Mouse (Mus musculus) neural tube, embryonic 11.5 days (tissue): ENCODE results near the gene Cenpm. TPM values are rescaled to one million over a fixed set of nuclear protein-coding genes. Genes with fewer than 3 reads are reported as not detected.
A peak's percentile ranks its signal among the peaks of the same experiment; 100 is the strongest.

Experiments used
- ATAC-seq: fragments of 200-750 bp; cut with Nextera tagmentation; 2 replicates; pipeline ENCODE4 v1.8.0; 2017; ENCODE audit warnings: moderate number of reproducible peaks, mild to moderate bottlenecking, moderate TSS enrichment, moderate library complexity; ENCODE audit not compliant: insufficient read depth, low FRiP score, low TSS enrichment
- DNase-seq: peaks from one replicate; pipeline ENCODE4 v3.0.0-alpha.2; 2015; ENCODE audit warnings: low spot score
- H3K27ac ChIP-seq: fragments of 300-500 bp; sonication (generic); 2 replicates; pipeline ENCODE4 v1.5.1; 2014; ENCODE audit warnings: low read depth, mild to moderate bottlenecking, low read length
- H3K27me3 ChIP-seq: fragments of 300-500 bp; sonication (generic); 2 replicates; pipeline ENCODE4 v1.6.1; 2014; ENCODE audit warnings: mild to moderate bottlenecking, low read length, mixed read lengths; ENCODE audit not compliant: control insufficient read depth, insufficient read depth
- H3K36me3 ChIP-seq: fragments of 300-500 bp; sonication (generic); 2 replicates; pipeline ENCODE4 v1.6.1; 2014; ENCODE audit warnings: mild to moderate bottlenecking, low read length, moderate library complexity, mixed read lengths; ENCODE audit not compliant: control insufficient read depth, insufficient read depth
- H3K4me1 ChIP-seq: fragments of 300-500 bp; sonication (generic); 2 replicates; pipeline ENCODE4 v1.6.1; 2014; ENCODE audit warnings: low read length, mixed read lengths; ENCODE audit not compliant: control insufficient read depth, insufficient read depth
- H3K4me2 ChIP-seq: fragments of 300-500 bp; sonication (generic); 2 replicates; pipeline ENCODE4 v1.6.1; 2014; ENCODE audit warnings: low read depth, mild to moderate bottlenecking, moderate library complexity
- H3K4me3 ChIP-seq: fragments of 300-500 bp; sonication (generic); 2 replicates; pipeline ENCODE4 v1.5.1; 2014; ENCODE audit warnings: low read depth, low read length
- H3K9ac ChIP-seq: fragments of 300-500 bp; sonication (generic); 2 replicates; pipeline ENCODE4 v1.6.1; 2014; ENCODE audit warnings: mild to moderate bottlenecking, low read length
- H3K9me3 ChIP-seq: fragments of 300-500 bp; sonication (generic); 2 replicates; pipeline ENCODE4 v1.6.1; 2016; ENCODE audit warnings: low read length; ENCODE audit not compliant: control insufficient read depth
- WGBS: fragments of 180-500 bp; shearing (Covaris S2); extraction: QIAGEN DNeasy Blood & Tissue Kit; methylation state at CpG from one replicate; pipeline ENCODE4 v1.1.7; 2014; 5-methylcytosine and 5-hydroxymethylcytosine counted together
- polyA plus RNA-seq: library from polyadenylated mRNA; unstranded; fragments of >200 nt; fragmentation: Nextera tagmentation; extraction: Ambion mirVana; gene quantifications from 2 replicates; pipeline ENCODE4 v1.2.1, GENCODE M21; 2014

Gene Cenpm
- polyA plus RNA-seq, 1 experiment from 2014 or later: 64.4 TPM

DNA sequence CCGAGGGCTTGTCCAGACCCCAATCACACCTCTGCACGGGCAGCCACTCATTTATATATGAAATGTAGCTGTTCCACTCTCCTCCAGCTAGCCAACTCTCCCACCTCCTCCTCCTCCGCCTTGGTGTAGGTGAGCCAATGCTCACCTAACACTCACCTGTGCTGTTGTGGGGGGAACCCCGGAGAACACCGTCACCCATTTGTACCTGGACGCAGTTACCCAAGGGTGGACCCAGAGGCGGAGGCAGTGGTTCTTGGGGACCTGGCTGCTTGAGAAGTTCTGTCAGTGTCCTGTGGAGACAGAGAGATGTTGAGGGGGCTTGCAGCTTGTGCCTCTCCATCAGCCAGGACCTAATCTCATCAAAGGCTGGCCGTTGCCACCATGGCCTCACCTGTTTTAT, 36.2 kb downstream of the Cenpm start:
- no peak overlapping the region for H3K27ac ChIP-seq
- WGBS: 85% methylated on average over 8 of the region's 8 CpGs
- H3K9me3 ChIP-seq: no peaks in the 10 kb centered on the region
- ATAC-seq (no peak), DNase-seq (no peak)
- H3K4me1 ChIP-seq: peaks cover 25% of the 10 kb centered on the region
- no peak overlapping the region for H3K9ac ChIP-seq
- H3K4me3 ChIP-seq: no peak overlapping the region
- no peak overlapping the region for H3K4me2 ChIP-seq
- H3K36me3 ChIP-seq: peaks cover 10% of the 10 kb centered on the region
- peaks cover 66% of the 10 kb centered on the region for H3K27me3 ChIP-seq

DNA sequence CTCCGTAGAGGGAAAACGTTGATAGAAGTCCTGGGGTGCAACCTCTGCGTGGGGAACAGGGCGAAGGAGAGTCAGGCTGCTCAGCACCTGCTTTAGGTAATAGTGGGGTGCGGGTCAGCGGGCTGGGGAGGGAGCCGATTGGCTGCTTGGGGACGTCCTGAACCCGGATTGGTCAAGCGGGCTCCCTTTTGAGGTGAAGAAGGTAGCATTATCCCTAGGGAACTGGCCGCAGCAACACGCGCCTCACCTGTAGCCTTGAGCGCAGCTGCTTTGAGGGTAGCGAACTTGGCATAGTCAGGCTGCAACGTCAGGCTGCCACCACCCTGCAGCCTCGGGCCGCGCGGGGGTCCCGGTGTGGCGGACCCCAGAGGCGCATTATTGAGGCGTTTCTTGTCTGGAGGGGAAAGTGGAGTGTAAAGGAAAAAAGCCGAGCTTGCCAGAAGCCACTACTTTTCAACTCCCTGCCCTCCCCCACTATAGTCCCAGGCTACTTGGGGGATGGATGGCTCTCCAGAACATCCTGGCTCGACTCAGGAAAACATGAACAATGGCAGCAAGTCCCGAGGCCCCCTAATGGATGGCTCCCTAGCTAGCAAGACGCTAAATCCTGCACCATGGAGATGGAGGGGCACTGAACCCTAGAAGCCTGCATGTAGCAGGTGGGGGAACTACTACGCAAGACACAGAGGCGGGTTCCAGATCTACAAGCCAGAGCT, 36.9 kb downstream of the Cenpm start:
- Histone ChIP-seq H3K36me3 (peaks cover 16% of the 10 kb centered on the region), H3K4me2 (no peak overlapping the region), H3K27me3 (peaks cover 60% of the 10 kb centered on the region), H3K9ac (no peak overlapping the region), H3K4me3 (0 out of 2 replicates have a peak overlapping the region, but pooled peaks have one; percentile 4), H3K27ac (no peak overlapping the region), H3K9me3 (no peaks in the 10 kb centered on the region), H3K4me1 (peaks cover 25% of the 10 kb centered on the region)
- ATAC-seq (no peak), DNase-seq (no peak)
- 15% methylated on average over 30 of the region's 30 CpGs for WGBS

DNA sequence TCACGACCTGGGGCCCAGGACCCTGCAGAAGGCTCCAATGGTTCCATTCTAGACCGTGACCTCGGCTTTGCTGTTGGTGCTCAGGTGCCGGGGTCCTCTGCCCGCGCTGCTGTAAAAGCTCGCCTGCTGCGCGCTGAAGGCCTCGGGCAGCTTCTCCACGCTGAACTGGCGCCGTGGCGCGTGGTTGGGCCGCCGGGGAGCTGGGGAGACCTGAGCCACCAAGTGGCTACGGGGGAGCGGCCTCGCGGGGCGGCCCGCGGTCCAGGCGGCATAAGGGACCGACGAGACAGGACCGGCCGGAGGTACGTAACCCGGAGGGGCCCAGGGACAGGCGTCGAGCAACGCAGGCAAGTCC, 37.5 kb downstream of the Cenpm start:
- DNase-seq: no peak
- no peak overlapping the region for H3K27ac ChIP-seq
- H3K27me3 ChIP-seq: peaks cover 54% of the 10 kb centered on the region
- no peaks in the 10 kb centered on the region for H3K9me3 ChIP-seq
- no peak overlapping the region for H3K9ac ChIP-seq
- 9% methylated on average over 33 of the region's 34 CpGs for WGBS
- peaks cover 16% of the 10 kb centered on the region for H3K36me3 ChIP-seq
- ATAC-seq: no peak
- H3K4me3 ChIP-seq: 0 out of 2 replicates have a peak overlapping the region, but pooled peaks have one; percentile 4
- no peak overlapping the region for H3K4me2 ChIP-seq
- H3K4me1 ChIP-seq: peaks cover 19% of the 10 kb centered on the region

DNA sequence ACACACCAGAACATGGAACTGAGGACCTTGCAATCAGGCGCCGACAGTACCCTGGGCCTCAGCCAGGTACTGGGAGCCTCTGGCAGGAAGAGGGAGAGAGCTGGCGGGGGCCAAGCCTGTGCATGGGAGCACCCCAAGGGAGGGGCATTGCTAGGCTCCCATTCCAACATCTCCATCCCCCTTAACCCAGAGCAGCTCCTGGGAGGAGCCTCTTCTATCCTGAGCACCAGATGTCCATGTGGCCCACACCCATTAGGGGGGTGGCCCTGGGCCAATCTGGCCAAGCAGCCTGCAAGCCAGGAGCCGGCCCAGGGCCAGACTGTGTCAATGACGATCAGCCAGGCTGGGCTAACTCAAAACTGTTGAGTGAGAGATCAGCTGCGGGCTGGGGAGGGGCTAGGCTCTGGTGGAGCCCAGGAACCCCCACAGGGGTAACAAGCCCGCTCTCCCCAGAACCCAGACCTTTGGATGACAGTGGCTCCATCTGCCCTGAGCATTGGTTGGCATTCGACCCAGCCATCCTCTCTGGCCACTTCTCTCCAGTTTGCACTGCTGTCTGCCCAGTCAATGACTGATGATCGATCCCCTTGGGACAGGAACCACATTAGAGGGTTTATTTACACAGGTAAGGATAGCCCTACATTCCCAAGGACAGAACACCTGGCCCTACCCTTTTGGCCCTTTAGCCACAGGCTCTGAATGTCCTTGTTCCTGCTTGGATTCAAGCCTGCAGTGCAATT, 38.0 kb downstream of the Cenpm start:
- DNase-seq (no peak), ATAC-seq (no peak)
- no peaks in the 10 kb centered on the region for H3K9me3 ChIP-seq
- 55% methylated on average over 9 of the region's 9 CpGs for WGBS
- H3K4me3 ChIP-seq: no peak overlapping the region
- H3K27ac ChIP-seq: no peak overlapping the region
- no peak overlapping the region for H3K4me2 ChIP-seq
- no peak overlapping the region for H3K9ac ChIP-seq
- H3K4me1 ChIP-seq: peaks cover 14% of the 10 kb centered on the region
- peaks cover 49% of the 10 kb centered on the region for H3K27me3 ChIP-seq
- H3K36me3 ChIP-seq: peaks cover 16% of the 10 kb centered on the region

DNA sequence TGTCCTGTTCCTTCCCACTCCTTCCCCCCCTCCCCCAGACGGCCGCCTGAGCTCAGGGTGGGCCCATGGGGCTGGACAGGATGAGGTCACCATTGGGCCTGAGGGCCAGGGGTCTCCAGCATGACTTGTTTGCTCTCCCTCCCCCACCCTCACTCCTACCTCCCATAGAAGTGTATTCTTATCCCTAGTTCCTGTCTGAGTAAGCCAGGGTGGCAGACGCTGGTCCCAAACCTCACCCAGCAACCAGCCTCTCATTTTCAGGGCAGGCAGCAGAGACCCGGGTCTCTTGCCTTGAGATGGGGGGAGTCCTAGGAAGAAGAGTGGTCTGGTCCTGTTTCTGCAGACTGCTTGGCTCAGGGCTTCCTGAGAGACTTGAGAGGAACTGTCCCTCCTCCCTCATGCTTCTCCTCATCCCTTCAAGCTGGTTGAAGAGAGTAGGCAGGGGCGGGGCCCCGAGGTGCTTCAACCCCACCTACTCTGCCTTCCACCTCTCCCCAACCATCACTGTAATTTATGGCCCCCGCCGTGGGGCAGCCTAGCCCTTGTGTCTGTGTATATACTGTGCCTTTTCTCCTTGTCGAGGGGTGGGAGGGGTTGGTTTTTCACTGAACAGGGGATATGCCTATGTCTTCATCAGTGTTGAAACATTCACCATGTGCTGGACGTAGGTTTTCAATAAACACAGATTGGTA, 39.7 kb downstream of the Cenpm start:
- Histone ChIP-seq H3K27ac (no peak overlapping the region), H3K27me3 (peaks cover 32% of the 10 kb centered on the region), H3K36me3 (peaks cover 24% of the 10 kb centered on the region)

DNA sequence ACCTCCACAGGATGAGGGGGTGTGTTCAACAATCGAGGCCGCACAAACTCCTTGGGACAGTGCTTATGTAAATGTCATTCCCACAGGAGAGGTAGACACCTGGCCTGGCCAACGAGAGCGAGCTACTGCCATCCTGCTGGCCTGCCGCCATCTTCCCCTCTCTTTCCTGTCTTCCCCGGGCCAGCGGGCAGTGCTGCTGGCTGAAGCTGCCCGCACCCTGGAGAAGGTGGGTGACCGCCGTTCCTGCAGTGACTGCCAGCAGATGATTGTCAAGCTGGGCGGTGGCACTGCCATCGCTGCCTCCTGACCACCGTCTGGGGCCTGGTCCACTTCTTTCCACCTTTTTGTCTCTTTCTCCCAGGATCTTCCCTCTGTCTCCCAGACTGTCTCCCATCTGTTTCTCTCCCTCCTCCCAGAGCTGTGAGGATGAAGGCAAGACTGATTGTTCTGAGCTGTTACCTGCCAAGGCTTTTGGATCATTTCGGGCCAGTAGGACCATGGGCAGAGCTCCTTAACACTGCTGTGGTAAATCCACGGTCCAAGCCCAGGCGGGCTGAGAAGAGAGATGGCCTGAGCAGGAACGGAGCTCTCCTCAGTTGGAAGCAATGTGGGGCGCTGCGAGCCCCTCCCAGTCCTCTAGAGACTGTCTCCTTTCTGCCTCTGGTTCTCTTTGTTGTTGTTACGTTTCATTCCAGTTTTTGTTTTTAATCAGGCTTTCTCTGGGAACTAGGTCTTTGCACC, 40.8 kb downstream of the Cenpm start:
- Histone ChIP-seq H3K4me1 (peaks cover 11% of the 10 kb centered on the region; the same call in 1 of the 2 replicates), H3K9ac (no peak overlapping the region), H3K27ac (0 out of 2 replicates have a peak overlapping the region, but pooled peaks have one; percentile 3), H3K27me3 (peaks cover 25% of the 10 kb centered on the region), H3K9me3 (no peaks in the 10 kb centered on the region), H3K4me2 (no peak overlapping the region), H3K4me3 (no peak overlapping the region), H3K36me3 (peaks cover 31% of the 10 kb centered on the region)
- 84% methylated on average over 20 of the region's 20 CpGs for WGBS
- ATAC-seq (no peak), DNase-seq (no peak)

More for the DNA sequence above, 39.7 kb downstream of the Cenpm start:
- Histone ChIP-seq H3K4me3 (no peak overlapping the region), H3K9ac (no peak overlapping the region), H3K9me3 (no peaks in the 10 kb centered on the region), H3K4me2 (no peak overlapping the region), H3K4me1 (peaks cover 11% of the 10 kb centered on the region; the same call in 1 of the 2 replicates)
- WGBS: 59% methylated on average over 10 of the region's 10 CpGs
- ATAC-seq (no peak), DNase-seq (no peak)

DNA sequence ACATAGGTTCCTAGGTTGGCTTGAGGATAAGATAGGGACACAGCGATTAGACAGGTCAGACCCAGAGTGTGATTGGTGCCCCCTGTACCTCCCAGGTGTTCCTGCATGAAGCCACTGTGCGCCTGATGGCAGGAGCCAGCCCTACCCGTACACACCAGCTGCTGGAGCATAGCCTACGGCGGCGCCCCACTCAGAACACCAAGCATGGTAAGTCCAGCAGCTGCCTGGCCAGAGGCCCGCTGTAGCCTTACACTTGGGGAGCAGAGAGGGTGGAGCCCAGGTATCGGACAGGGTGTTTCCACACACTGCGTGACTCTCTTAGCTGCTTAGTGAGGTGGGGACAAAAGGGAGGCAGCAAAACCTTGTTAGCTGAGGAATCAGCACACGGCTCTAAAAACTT, 41.5 kb downstream of the Cenpm start:
- ATAC-seq: no peak
- Histone ChIP-seq H3K4me1 (peaks cover 11% of the 10 kb centered on the region; the same call in 1 of the 2 replicates), H3K9me3 (no peaks in the 10 kb centered on the region), H3K27me3 (peaks cover 22% of the 10 kb centered on the region), H3K36me3 (peaks cover 34% of the 10 kb centered on the region), H3K27ac (no peak overlapping the region), H3K4me2 (no peak overlapping the region), H3K9ac (no peak overlapping the region), H3K4me3 (no peak overlapping the region)
- no peak for DNase-seq
- WGBS: 92% methylated on average over 10 of the region's 10 CpGs

DNA sequence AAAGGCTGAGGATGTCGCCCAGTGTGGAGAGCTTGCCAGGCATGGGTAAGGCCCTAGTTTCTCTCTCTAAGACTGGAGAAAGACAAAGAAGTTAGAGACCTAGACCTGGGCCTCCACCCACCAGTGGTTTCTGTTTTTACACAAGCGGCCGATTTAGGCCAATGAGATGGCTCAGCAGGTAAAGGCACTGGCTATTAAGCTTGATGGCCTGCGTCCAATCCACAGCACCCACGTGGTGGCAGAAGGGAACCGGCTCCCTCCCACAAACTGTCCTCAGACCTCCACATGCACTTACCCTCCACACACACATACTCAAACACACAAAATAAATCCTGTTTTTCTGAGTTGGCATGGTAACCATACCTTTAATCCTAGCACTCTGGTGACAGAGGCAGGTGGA, 42.5 kb downstream of the Cenpm start:
- Histone ChIP-seq H3K9ac (no peak overlapping the region), H3K36me3 (peaks cover 42% of the 10 kb centered on the region), H3K4me1 (peaks cover 9% of the 10 kb centered on the region; the same call in 1 of the 2 replicates), H3K27me3 (peaks cover 13% of the 10 kb centered on the region), H3K9me3 (no peaks in the 10 kb centered on the region), H3K27ac (no peak overlapping the region), H3K4me3 (no peak overlapping the region), H3K4me2 (no peak overlapping the region)
- WGBS: 84% methylated on average over 6 of the region's 6 CpGs
- ATAC-seq (no peak), DNase-seq (no peak)
